Mouse (Mus musculus) testis, postnatal 10 days (tissue): ENCODE measurements at regions not wholly inside any gene's neighbourhood (a gene's known extent, or its start where the extent isn't known, plus 50 kb on each side); places are given as distances from the start of the nearest gene placed in this dataset.

ENCODE experiments used
- DNase-seq: peaks from one replicate; pipeline ENCODE4 v3.0.0; 2021; ENCODE audit warnings: low spot score

DNA sequence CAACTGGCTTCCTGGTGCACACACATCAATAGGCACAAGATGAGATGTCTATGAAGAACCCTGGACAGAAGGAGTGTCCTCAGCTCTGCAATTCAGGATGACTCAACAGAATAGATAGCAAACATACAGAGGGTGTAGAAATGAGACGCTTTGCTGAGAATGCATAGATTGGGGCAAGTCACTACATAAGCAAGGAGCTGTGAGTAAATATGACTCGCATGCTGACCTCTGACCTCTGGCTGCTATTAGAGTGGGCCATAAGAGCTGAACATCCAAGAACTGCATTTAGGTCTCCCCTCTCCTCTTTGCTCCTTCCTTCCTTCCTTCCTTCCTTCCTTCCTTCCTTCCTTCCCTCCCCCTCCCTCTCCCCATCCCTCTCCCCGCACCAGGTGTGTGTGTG, 221.0 kb upstream of the Foxq1 start:
- no peak for DNase-seq

GRCm38 (mm10) chr13:31337631-31338030, 218.3 kb upstream of the Foxq1 start:
- DNase-seq: no peak

- no peak for DNase-seq
These were observed 216.5 kb upstream of the Foxq1 start for GRCm38 (mm10) chr13:31339386-31339785.

DNA sequence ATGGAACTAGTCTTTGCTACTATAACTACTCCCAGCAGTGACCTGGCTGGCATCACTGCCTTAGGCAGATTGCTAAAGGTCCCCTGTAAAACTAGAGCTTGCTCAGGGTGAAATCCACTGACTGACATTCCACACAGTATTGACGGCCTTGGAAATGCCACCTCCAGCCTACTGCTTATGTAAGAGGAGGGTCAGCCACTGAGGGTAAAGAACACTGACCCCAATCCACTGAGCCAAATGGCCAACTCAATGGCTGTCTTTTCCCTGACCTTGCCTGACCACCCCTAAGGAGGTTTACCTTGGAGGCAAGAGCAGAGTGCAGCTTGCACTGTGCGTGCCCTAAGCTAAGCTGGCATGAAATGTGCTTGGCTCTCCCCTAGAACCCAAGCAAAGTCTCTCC, 216.0 kb upstream of the Foxq1 start:
- DNase-seq: no peak

GRCm38 (mm10) chr13:31340363-31340948, 215.5 kb upstream of the Foxq1 start:
- no peak for DNase-seq

DNA sequence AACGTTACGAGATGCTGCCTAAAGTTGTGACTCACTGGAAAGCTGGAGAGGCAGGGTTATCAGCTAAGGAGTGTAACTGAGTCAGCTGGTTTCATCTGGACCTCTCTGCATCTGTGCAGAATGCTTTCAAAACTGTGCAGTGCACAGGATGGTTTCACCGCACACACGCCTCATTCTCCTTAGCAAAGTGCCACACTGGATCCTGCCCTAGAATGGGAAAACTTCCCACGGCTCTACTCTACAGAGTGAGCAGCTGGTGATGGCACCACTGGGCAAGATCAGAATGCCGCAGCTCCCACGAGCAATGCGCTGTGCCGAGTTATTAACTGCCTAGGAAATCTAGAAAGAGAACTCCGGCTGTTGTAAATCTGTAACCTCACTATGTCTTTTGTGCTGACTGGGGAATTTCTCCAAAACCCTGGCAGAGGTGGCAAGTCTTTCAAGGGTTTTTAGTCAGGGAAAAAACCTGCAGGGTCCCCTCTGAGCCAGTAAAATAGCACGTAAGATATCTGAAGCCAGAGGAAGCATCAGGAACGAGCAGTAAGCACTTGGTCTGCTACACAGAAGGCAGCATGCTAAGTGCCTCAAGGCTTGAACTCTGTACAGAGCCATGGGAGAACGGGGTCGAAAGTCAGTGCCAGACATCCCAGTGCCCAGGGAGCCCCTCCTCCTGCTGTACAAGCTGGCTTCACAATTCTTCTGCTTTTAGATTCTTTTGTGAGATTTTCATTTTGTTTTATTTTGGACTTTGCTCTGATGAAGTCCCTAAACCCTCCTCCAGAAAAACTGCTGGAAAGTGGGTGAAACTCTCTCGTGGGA, 214.4 kb upstream of the Foxq1 start:
- no peak for DNase-seq

GRCm38 (mm10) chr13:31346205-31346604, 209.7 kb upstream of the Foxq1 start:
- no peak for DNase-seq

DNA sequence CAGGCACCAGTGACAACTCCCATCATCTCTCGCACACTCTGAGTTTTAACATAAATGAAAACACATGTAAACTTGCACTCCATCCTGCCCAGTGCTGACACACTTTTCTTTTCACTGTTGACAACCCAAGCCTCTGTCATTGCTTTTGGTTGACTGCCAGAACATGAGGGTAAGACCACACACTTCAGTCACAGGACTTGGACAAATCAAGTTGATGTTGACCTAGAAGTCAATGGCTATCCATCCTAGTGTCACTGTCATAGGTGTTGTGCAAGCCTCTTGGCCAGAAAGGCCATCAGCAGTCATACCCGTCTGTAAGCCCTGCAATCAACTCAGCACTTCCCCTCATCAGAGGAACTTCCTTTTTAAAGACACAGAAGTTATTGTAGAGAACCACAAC, 208.9 kb upstream of the Foxq1 start:
- DNase-seq: no peak

DNA sequence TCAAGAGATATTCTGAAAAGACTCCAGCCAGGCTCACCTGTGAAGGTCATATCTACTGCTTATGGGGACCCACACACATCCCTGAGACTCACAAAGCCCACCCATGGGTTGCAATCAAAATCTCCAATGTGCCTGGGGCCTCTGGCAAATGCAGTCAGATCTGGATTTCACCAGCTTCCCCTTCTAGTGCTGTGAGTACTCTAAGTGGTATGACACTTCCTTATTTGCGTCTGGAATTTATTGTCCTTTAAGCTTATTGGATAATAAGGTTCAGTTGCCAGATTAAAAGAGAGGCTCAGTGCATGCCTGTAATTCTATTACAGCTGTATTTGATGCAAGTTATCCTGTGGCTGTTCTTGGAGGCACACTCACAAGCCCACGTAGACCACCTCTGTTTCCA, 206.3 kb upstream of the Foxq1 start:
- no peak for DNase-seq

DNA sequence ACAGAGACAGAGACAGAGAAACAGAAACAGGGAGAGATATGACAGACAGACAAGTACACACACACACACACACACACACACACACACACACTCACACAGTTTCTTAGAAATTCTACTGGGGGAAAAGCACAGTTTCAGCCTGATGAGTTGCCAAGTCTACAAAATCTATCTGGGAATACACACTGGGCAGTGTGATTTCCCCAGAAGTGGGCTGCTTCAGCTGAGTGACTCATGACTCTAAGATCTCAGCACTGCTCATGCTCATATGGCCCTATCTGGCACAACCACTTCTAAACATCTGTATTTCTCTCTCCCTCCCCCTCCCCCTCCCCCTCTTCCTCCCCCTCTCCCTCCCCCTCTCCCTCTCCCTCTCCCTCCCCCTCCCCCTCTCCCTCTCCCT, 204.5 kb upstream of the Foxq1 start:
- DNase-seq: no peak

GRCm38 (mm10) chr13:31352825-31353224, 203.1 kb upstream of the Foxq1 start:
- no peak for DNase-seq

GRCm38 (mm10) chr13:31359353-31359752, 196.6 kb upstream of the Foxq1 start:
- DNase-seq: no peak

DNA sequence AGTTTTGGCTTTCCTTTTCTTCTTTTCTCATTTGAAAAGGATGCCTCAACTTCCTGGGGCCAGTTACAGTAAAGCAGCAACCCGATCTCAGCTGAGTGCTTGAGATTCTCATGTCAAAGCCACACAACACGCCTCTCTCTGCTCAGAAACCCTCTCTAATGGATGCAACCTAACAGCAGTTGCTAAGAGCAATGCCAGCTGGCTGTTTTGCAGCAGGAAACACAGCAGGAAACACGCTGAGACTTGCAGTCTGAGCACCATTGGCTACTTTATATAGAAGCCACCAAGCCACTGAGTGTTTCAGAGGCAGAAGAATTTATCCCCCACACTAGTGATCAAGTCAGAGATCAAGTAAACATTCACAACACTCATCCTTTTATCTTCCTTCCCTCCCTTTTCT, 193.5 kb upstream of the Foxq1 start:
- no peak for DNase-seq

DNA sequence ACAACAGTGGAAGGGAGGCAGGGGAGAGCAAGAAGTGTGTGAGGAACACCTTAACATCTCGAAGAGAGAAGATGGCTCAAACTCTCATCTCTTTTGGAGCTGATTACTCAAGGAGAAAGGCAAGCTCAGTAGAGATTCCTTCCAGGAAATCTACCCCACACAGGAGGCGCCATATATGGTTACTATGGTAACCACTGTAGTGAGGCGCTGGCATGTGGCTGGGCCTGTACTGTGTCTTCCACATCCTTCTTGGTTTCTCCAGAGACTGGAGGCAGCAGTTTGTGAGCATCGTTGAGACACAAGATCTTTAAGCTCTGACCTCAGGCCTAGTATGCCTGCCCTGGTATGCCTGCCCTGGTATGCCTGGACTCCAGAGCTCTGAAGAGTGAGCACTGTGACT, 191.6 kb upstream of the Foxq1 start:
- DNase-seq: no peak

DNA sequence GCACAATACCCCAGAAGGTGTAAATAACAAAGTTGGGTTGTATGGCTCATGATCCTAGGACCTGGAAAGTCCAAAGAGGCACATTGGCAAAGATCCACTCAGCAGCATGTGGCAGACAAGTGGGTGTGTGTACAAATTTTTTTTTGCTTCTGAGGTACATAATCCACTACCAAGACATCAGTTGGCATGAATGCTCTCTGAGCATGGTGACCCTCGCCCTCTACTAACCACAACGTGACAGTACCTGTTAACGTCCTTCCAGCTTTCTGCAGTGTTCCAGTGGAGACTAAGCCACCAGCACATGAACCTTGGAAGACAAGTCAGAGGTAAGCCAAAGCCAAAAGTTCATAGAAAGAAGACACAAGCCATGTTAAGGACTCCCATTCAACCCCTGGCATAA, 188.7 kb upstream of the Foxq1 start:
- no peak for DNase-seq

GRCm38 (mm10) chr13:31369182-31369581, 186.8 kb upstream of the Foxq1 start:
- DNase-seq: no peak

DNA sequence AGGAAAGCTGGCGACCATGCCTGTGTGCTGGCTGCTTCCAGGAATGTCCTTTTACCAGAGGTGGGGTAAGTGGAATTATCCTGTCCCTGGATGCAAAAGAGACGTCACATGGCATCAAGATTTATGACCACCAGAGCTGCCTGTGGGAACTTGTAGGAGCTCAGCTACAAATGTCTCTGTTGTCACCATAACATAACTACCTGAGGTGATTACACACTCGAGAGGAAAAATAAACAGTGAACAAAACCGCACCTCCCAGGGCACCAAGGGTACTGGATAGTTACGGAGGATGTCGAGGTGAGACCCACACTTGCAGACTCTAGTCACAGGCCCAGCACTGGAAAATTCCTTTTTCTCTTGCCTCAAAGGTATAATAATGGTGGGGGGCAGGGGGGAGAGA, 185.1 kb upstream of the Foxq1 start:
- DNase-seq: no peak

- DNase-seq: no peak
These were observed 181.9 kb upstream of the Foxq1 start for GRCm38 (mm10) chr13:31374006-31374405.

DNA sequence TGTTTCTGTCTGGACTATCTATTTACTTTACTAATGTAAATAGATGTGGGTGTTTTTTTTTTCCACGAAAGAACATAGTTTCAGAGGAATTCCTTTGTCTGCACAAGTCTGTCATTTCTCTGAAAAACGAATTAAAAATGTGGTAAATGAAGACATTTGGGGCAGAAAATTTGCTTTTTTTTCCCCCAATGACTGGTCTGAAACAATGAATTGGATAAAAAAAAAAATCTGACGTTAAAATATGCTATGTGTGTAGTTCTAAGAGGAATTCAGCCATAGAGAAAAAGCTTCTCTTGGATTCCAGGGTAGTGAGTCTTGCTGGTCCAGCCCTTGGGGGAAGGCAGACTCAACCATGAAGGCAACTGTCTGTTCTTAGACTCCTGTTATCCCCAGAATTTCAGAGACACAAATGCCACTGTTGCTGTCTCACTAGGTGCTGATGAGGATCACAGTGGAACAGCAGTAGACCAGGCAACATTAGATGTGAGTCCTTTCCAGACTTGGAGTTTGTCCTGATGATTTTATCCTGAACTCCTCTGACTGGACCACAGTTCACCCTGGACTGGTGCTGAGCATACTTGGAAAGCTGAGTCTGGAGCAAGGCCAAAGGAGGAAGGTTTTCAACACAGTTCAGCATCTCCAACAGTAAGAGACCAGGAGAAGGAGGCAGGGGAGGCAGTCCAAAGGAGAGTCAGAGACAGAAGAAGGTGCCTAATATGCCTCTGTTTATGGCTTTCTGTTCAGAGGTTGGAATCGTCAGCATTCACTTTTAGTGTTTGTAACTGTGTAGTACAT, 162.3 kb upstream of the Foxq1 start:
- DNase-seq: no peak

DNA sequence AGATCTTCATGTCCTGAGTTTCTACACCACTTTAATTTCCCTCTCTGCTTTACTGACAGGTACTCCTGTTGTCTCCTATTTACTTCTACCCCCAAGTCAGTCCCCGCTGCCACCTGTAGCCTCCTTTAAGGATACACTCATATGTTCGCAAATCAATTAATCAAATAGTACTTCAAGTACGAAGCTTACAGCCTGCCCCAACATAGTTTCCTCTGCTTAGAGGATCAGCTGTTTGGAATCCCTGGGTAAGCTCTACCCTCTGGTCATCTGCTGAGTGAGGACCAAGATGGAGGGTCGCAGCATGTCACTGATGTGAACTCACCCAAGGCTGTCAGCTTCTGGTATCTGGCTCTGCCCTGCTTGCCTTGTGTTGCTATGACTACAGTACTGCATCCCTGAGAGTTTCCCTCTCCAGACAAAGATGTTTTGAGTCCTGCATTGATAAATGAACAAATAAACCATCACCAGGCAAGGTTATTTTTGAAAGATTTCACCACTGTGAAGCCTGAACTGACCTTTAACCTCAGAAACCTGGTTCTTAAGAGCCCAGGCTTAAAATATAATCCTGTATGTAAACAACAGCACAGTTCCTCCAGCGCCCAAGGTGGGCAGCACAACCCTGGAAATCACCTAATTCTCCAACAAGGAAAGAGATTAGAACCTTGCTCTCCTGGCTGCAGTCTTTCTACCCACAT, 159.6 kb upstream of the Foxq1 start:
- no peak for DNase-seq

- no peak for DNase-seq
These were observed 158.7 kb upstream of the Foxq1 start for GRCm38 (mm10) chr13:31397246-31397645.

GRCm38 (mm10) chr13:31400401-31400800, 155.5 kb upstream of the Foxq1 start:
- DNase-seq: no peak

DNA sequence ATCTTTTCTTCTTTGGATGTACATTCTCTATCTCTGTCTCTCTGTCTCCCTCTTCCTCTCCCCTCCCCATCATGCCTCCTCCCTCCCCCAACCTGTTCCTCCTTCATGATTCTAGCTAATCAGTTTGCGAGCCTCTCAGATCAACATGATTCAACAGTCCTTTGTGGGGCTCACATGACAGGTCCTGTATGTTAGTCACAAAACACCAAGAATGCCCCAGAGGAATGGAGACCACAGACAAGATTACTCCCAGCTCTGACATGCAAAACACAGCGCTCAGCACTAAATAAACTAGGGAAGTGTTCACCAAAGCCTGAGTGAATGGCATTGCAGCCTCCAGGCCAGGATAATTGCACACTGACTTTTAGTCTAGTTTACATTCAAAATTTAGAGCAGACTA, 150.6 kb upstream of the Foxq1 start:
- no peak for DNase-seq
